Mouse (Mus musculus) stomach, adult 2 months (tissue): ENCODE results near the gene Fbxo22. TPM values are rescaled to one million over a fixed set of nuclear protein-coding genes. Genes with fewer than 3 reads are reported as not detected.

Experiments
- polyA plus RNA-seq: library from polyadenylated mRNA; depleted of rRNA; stranded (reverse); fragments of >200 nt; gene quantifications from 2 replicates; pipeline ENCODE4 v1.2.3, GENCODE M21; 2012; rRNA removed

Fbxo22 gene
- 3.1 and 3.2 TPM in 2 replicates for polyA plus RNA-seq

DNA sequence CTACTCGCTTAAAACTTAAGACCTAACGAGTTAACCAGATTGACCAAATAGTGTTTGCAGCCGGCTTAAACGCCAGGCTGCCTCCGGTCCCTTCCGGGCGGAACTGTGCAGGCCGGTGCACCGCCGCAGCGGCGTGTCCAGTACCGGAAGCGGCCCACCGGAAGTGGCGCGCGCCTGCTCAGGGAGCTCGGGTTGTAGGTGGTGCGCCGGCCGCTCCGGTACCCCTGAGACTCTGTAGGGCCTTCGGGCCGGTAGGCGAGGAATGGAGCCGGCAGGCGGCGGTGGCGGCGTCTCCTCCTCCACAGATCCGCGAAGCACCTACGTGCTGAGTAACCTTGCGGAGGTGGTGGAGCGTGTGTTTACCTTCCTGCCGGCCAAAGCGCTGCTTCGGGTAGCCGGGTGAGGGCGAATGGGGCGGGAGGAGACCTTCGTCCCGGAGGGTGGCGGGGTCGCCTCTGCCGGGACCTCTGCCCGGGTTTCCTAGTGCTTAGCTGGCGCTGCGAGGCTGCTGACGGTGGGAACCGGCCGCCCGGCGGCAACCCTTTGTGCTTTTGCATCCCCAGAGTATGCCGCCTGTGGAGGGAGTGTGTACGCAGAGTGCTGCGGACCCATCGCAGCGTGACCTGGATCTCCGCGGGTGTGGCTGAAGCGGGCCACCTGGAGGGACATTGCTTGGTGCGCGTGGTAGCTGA is at the start of gene Fbxo22:
TSS of gene Fbxo22 (plus strand) at position 136 of the 692 bp plus-strand sequence.

Other genes with a start within 250 kb of the Fbxo22 start
- gene Chrna5, start 228.0 kb upstream of the Fbxo22 start, polyA plus RNA-seq = 0.02 TPM in 1 of 2 replicates, not detected in the other
- gene Chrna3, start 182.4 kb upstream of the Fbxo22 start, polyA plus RNA-seq = 0.52 and 0.71 TPM in 2 replicates
- gene Chrnb4, start 160.1 kb upstream of the Fbxo22 start, polyA plus RNA-seq = 1.2 and 1.3 TPM in 2 replicates
- gene Ube2q2, start 60.1 kb upstream of the Fbxo22 start, polyA plus RNA-seq = 6.3 and 7.2 TPM in 2 replicates
- gene Nrg4, start 117.9 kb downstream of the Fbxo22 start, polyA plus RNA-seq = 0.22 and 0.76 TPM in 2 replicates
- gene Tmem266, start 118.0 kb downstream of the Fbxo22 start, polyA plus RNA-seq = 0.72 and 0.97 TPM in 2 replicates